Mouse (Mus musculus) olfactory bulb, adult 2 months (tissue): ENCODE measurements around the gene Sema4d.

Source experiments
- CTCF ChIP-seq: fragments of 200-500 bp; IDR thresholded peaks from 2 replicates; pipeline ENCODE4 v1.5.1; 2012; ENCODE audit warnings: low read depth, mild to moderate bottlenecking, low read length, moderate library complexity; ENCODE audit not compliant: insufficient read depth
- POLR2A ChIP-seq: fragments of 200-500 bp; IDR thresholded peaks from 2 replicates; pipeline ENCODE4 v1.6.1; 2012; ENCODE audit warnings: mild to moderate bottlenecking, low read depth, low read length, moderate library complexity; ENCODE audit not compliant: insufficient read depth

- TF ChIP-seq POLR2A = no peak
- no peak for TF ChIP-seq CTCF
Observed at GRCm38 (mm10) chr13:51799735-51800522, 6.4 kb upstream of the Sema4d start.
